Mouse (Mus musculus) telencephalon, adult 2 months (tissue): ENCODE measurements at regions not wholly inside any gene's neighbourhood (a gene's known extent, or its start where the extent isn't known, plus 50 kb on each side); places are given as distances from the start of the nearest gene placed in this dataset.
A peak's percentile ranks its signal among the peaks of the same experiment; 100 is the strongest.

Source experiments
- DNase-seq: peaks from one replicate; pipeline ENCODE4 v3.0.0-alpha.2; 2011; ENCODE audit warnings: low read depth, low spot score

GRCm38 (mm10) chr4:120339371-120339770 is 52.2 kb upstream of the Foxo6 start:
- no peak for DNase-seq

- DNase-seq = no peak
These were observed 53.5 kb upstream of the Foxo6 start for GRCm38 (mm10) chr4:120340686-120341085.

GRCm38 (mm10) chr4:120341933-120342332 is 54.8 kb upstream of the Foxo6 start:
- DNase-seq = no peak

GRCm38 (mm10) chr4:120342658-120343057 is 55.5 kb upstream of the Foxo6 start:
- no peak for DNase-seq

GRCm38 (mm10) chr4:120345676-120346465 is 58.7 kb upstream of the Foxo6 start:
- no peak for DNase-seq

GRCm38 (mm10) chr4:120349841-120350240 is 55.2 kb upstream of the Scmh1 start:
- DNase-seq = no peak

- peak; percentile 49 for DNase-seq
These were observed 51.3 kb upstream of the Scmh1 start for GRCm38 (mm10) chr4:120353784-120354183.
